Mouse (Mus musculus) heart, postnatal 0 days (tissue): ENCODE data around the gene Slc46a2. TPM values are rescaled to one million over a fixed set of nuclear protein-coding genes. Genes with fewer than 3 reads are reported as not detected.

Experiments used
- ATAC-seq: fragments of 200-750 bp; cut with Nextera tagmentation; 2 replicates; pipeline ENCODE4 v1.8.0; 2017; ENCODE audit warnings: low read depth, moderate number of reproducible peaks, moderate library complexity; ENCODE audit not compliant: insufficient read depth
- DNase-seq: peaks from one replicate; pipeline ENCODE4 v3.0.0-alpha.2; 2016; ENCODE audit warnings: low spot score
- H3K27ac ChIP-seq: fragments of 300-500 bp; sonication (generic); 2 replicates; pipeline ENCODE4 v1.5.1; 2014; ENCODE audit warnings: low read depth, mild to moderate bottlenecking
- H3K27me3 ChIP-seq: fragments of 300-500 bp; sonication (generic); 2 replicates; pipeline ENCODE4 v1.6.1; 2014; ENCODE audit warnings: low read length, mixed read lengths; ENCODE audit not compliant: control insufficient read depth, insufficient read depth
- H3K36me3 ChIP-seq: fragments of 300-500 bp; sonication (generic); replicated peaks from 2 replicates; pipeline ENCODE4 v1.6.1; 2014; ENCODE audit warnings: low read length, mixed read lengths; ENCODE audit not compliant: control insufficient read depth, insufficient read depth
- H3K4me1 ChIP-seq: fragments of 300-500 bp; sonication (generic); 2 replicates; pipeline ENCODE4 v1.6.1; 2014; ENCODE audit warnings: antibody characterized with exemption; ENCODE audit not compliant: control insufficient read depth, insufficient read depth
- H3K4me2 ChIP-seq: fragments of 300-500 bp; sonication (generic); 2 replicates; pipeline ENCODE4 v1.6.1; 2014; ENCODE audit warnings: low read depth, mild to moderate bottlenecking, low read length, moderate library complexity
- H3K4me3 ChIP-seq: fragments of 300-500 bp; sonication (generic); 2 replicates; pipeline ENCODE4 v1.5.1; 2014; ENCODE audit warnings: low read depth, low read length
- H3K9ac ChIP-seq: fragments of 300-500 bp; sonication (generic); replicated peaks from 2 replicates; pipeline ENCODE4 v1.6.1; 2014; ENCODE audit warnings: low read depth, low read length, mixed read lengths
- H3K9me3 ChIP-seq: fragments of 300-500 bp; sonication (generic); replicated peaks from 2 replicates; pipeline ENCODE4 v1.6.1; 2016; ENCODE audit warnings: low read length; ENCODE audit not compliant: control insufficient read depth
- CTCF ChIP-seq: IDR thresholded peaks from 2 replicates; pipeline ENCODE4 v1.5.1; 2016; ENCODE audit warnings: antibody characterized with exemption, control low read depth, low read depth
- EP300 ChIP-seq: IDR thresholded peaks from 2 replicates; pipeline ENCODE4 v1.6.1; 2016; ENCODE audit warnings: antibody characterized with exemption, low read depth
- WGBS: fragments of 180-500 bp; shearing (Covaris S2); extraction: QIAGEN DNeasy Blood & Tissue Kit; methylation state at CpG from one replicate; pipeline ENCODE4 v1.1.7; 2014; 5-methylcytosine and 5-hydroxymethylcytosine counted together
- polyA plus RNA-seq: library from polyadenylated mRNA; unstranded; fragments of >200 nt; fragmentation: Nextera tagmentation; extraction: Ambion mirVana; gene quantifications from 2 replicates; pipeline ENCODE4 v1.2.1, GENCODE M21; 2015
- total RNA-seq: library from RNA; depleted of rRNA; stranded (reverse); fragments of >200 nt; gene quantifications from 2 replicates; pipeline ENCODE4 v1.2.3, GENCODE M21; 2014; ENCODE audit warnings: low replicate concordance

The Slc46a2 gene
- total and polyA plus RNA-seq, 2 experiments from 2014 or later: 0.14 to 2.5 TPM

DNA sequence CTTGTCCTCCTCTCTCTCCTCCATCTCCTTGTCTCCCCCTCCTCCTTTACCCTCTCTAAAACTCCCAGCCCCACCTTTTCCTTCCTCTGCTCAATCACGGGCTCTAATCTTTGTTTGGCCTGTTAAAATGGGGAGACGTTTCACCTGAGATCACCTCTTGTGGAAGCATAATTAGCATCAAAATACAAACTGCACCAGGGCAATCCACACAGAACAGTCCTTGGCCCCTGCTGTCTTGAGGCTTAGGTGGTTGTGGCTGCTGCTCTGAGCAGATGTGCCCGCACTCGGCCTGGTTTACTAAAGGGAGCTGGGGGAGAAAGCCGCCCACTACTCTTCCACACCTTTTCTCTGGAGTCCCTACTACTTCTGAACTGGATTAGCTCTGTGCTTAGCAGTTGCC lies 18.9 kb downstream of the Slc46a2 start:
- no peak overlapping the region for H3K4me3 ChIP-seq
- H3K4me2 ChIP-seq: no peak overlapping the region
- WGBS: 76% methylated on average over 5 of the region's 5 CpGs
- no peak overlapping the region for H3K27ac ChIP-seq
- DNase-seq (no peak), ATAC-seq (no peak)
- H3K4me1 ChIP-seq: peaks cover 34% of the 10 kb centered on the region
- H3K27me3 ChIP-seq: no peaks in the 10 kb centered on the region
- no peak for TF ChIP-seq EP300
- H3K9me3 ChIP-seq: no peaks in the 10 kb centered on the region
- H3K36me3 ChIP-seq: peaks cover 26% of the 10 kb centered on the region
- H3K9ac ChIP-seq: no peak overlapping the region

DNA sequence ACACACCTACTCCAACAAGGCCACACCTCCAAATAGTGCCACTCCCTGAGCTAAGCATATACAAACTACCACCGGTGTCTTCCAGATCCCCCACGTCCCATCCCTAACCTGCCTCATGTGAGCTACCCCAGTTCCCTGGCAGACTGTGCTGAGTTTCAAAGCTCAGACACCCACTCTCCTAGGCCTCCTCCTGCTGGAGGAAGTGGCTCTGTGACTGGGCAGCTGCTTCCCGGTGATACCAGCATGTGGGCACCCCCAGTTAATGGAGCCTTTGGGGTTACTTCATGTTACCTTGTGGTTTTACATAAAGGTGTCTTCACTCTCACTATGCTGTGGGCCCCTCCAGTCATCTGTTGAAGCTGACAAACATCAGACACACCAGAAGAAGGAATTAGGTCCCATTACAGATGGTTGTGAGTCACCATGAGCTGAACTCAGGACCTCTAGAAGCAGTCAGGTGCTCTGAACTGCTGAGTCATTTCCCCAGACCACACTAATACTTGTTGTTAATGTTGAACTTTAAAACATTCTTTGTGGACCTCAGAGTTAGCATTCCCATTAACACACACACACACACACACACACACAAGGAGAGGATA lies 19.8 kb downstream of the Slc46a2 start:
- Histone ChIP-seq H3K9ac (no peak overlapping the region), H3K27ac (peak overlapping the region; percentile 69), H3K27me3 (no peaks in the 10 kb centered on the region), H3K9me3 (no peaks in the 10 kb centered on the region), H3K4me2 (no peak overlapping the region), H3K4me3 (no peak overlapping the region), H3K36me3 (peaks cover 26% of the 10 kb centered on the region), H3K4me1 (peaks cover 42% of the 10 kb centered on the region)
- DNase-seq (no peak), ATAC-seq (no peak)
- TF ChIP-seq CTCF (no peak), EP300 (no peak)
- 91% methylated on average over 3 of the region's 3 CpGs for WGBS

DNA sequence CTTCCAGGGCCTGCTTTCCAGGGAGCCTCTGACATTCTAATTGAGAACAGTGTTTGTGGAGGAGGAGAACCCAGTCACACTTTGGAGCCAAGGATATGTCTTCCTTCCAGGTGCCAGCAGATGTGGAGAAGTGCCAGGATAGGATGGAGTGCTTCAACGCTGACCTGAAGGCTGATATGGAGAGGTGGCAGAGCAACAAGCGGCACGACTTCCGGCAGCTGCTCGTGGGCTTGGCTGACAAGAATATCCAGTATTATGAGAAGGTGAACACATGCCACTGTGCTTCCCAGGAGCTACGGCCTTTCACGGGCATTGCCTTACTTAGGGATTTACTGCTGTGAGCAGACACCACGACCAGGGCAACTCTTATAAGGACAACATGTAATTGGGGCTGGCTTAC lies 20.4 kb downstream of the Slc46a2 start:
- Histone ChIP-seq H3K4me1 (peaks cover 48% of the 10 kb centered on the region), H3K9ac (no peak overlapping the region), H3K27me3 (no peaks in the 10 kb centered on the region), H3K4me2 (no peak overlapping the region), H3K27ac (peak overlapping the region; percentile 69), H3K9me3 (no peaks in the 10 kb centered on the region), H3K36me3 (peaks cover 25% of the 10 kb centered on the region), H3K4me3 (no peak overlapping the region)
- DNase-seq (peak; percentile 51), ATAC-seq (no peak)
- TF ChIP-seq EP300 (no peak), CTCF (no peak)
- 54% methylated on average over 8 of the region's 8 CpGs for WGBS

DNA sequence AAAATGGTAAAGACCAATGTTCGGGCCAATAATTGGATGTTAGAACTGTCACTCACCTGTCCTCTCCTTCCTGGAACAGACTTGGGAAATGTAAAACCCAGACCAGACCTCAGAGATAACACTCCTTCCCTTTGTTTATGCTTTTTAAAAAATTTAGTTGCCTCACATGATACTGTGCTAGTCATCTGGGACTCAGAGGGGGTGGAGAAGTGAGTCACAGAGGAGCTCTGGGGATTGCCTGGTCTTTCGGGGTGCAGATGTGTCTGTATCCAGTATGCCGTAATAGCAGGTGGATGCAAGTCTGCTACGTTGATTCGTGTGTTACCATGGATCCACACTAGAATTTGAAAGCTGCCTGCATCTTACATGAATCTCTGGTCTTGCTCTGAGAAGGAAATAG lies 22.1 kb downstream of the Slc46a2 start:
- Histone ChIP-seq H3K4me1 (peaks cover 37% of the 10 kb centered on the region), H3K9me3 (no peaks in the 10 kb centered on the region), H3K36me3 (peaks cover 21% of the 10 kb centered on the region), H3K4me3 (no peak overlapping the region), H3K27ac (0 out of 2 replicates have a peak overlapping the region, but pooled peaks have one; percentile 69), H3K27me3 (no peaks in the 10 kb centered on the region), H3K4me2 (no peak overlapping the region), H3K9ac (no peak overlapping the region)
- TF ChIP-seq CTCF: no peak
- no peak for TF ChIP-seq EP300
- no peak for ATAC-seq
- 93% methylated on average over 5 of the region's 5 CpGs for WGBS
- DNase-seq: no peak

DNA sequence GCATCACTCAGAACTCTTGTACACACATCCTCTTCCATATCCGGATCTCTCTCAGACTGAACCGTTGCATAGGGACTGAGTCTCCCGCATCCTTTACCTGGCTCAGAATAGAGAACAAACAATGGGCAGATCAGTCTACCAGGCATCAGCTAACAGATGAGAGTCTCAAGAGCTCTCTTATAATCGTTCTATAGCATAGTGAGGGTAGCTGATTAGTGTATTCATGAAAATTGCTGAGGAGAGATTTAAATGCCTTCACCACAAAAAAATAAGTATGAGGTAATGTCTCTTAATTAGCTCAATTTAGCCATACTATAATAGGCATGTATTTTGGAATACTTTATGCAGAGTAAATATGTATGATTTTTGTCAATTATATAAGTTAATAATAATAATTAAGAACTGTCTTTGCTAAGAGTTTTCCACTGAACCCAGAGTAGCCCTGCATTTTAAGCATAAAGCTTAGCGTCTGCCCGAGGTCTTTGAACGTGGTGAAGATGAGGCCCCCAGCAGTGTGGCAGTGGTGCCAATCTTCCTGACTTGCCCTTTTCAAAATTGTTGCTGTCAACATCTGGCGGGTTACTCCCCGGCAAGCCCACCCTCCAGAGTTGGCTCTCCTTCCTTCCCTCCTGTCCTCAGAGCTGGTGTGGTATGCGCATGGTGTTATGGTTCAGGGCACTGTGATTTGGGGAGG lies 23.0 kb downstream of the Slc46a2 start:
- DNase-seq (no peak), ATAC-seq (no peak)
- H3K9me3 ChIP-seq: no peaks in the 10 kb centered on the region
- H3K9ac ChIP-seq: no peak overlapping the region; the same call in 1 of the 2 replicates
- H3K4me2 ChIP-seq: no peak overlapping the region
- no peak overlapping the region for H3K4me3 ChIP-seq
- H3K36me3 ChIP-seq: peaks cover 21% of the 10 kb centered on the region
- WGBS: 74% methylated on average over 10 of the region's 10 CpGs
- H3K27ac ChIP-seq: peak overlapping the region; percentile 81
- H3K4me1 ChIP-seq: peaks cover 34% of the 10 kb centered on the region
- H3K27me3 ChIP-seq: no peaks in the 10 kb centered on the region
- no peak for TF ChIP-seq CTCF
- TF ChIP-seq EP300: no peak
